Mouse (Mus musculus) kidney, postnatal 0 days (tissue): ENCODE data around the gene Vav2. TPM values are rescaled to one million over a fixed set of nuclear protein-coding genes. Genes with fewer than 3 reads are reported as not detected.

Experiments used
- ATAC-seq: fragments of 200-750 bp; cut with Nextera tagmentation; replicated peaks from 2 replicates; pipeline ENCODE4 v1.8.0; 2017; ENCODE audit warnings: low read depth, moderate number of reproducible peaks, moderate TSS enrichment, moderate library complexity; ENCODE audit not compliant: low FRiP score
- DNase-seq: peaks from one replicate; pipeline ENCODE4 v3.0.0-alpha.2; 2016; ENCODE audit warnings: low spot score
- H3K27ac ChIP-seq: fragments of 300-500 bp; sonication (generic); 2 replicates; pipeline ENCODE4 v1.5.1; 2014; ENCODE audit warnings: mild to moderate bottlenecking
- H3K27me3 ChIP-seq: fragments of 300-500 bp; sonication (generic); 2 replicates; pipeline ENCODE4 v1.6.1; 2014; ENCODE audit warnings: low read length, mixed read lengths; ENCODE audit not compliant: insufficient read depth
- H3K36me3 ChIP-seq: fragments of 300-500 bp; sonication (generic); 2 replicates; pipeline ENCODE4 v1.6.1; 2014; ENCODE audit warnings: low read length, mixed read lengths; ENCODE audit not compliant: insufficient read depth
- H3K4me1 ChIP-seq: fragments of 300-500 bp; sonication (generic); replicated peaks from 2 replicates; pipeline ENCODE4 v1.6.1; 2014; ENCODE audit warnings: antibody characterized with exemption, low read length, mixed read lengths; ENCODE audit not compliant: insufficient read depth
- H3K4me2 ChIP-seq: fragments of 300-500 bp; sonication (generic); 2 replicates; pipeline ENCODE4 v1.6.1; 2014; ENCODE audit warnings: mild to moderate bottlenecking, low read length, moderate library complexity, mixed read lengths
- H3K4me3 ChIP-seq: fragments of 300-500 bp; sonication (generic); replicated peaks from 2 replicates; pipeline ENCODE4 v1.5.1; 2014; ENCODE audit warnings: low read depth, low read length
- H3K9ac ChIP-seq: fragments of 300-500 bp; sonication (generic); 2 replicates; pipeline ENCODE4 v1.6.1; 2014; ENCODE audit warnings: low read depth, low read length
- H3K9me3 ChIP-seq: fragments of 300-500 bp; sonication (generic); replicated peaks from 2 replicates; pipeline ENCODE4 v1.6.1; 2016; ENCODE audit warnings: low read length, inconsistent platforms, mixed read lengths
- CTCF ChIP-seq: IDR thresholded peaks from 2 replicates; pipeline ENCODE4 v1.5.1; 2016; ENCODE audit warnings: antibody characterized with exemption, low read depth, mild to moderate bottlenecking, moderate library complexity
- WGBS: fragments of 180-500 bp; shearing (Covaris S2); extraction: QIAGEN DNeasy Blood & Tissue Kit; methylation state at CpG from one replicate; pipeline ENCODE4 v1.1.7; 2014; 5-methylcytosine and 5-hydroxymethylcytosine counted together
- polyA plus RNA-seq: library from polyadenylated mRNA; unstranded; fragments of >200 nt; fragmentation: Nextera tagmentation; extraction: Ambion mirVana; gene quantifications from 2 replicates; pipeline ENCODE4 v1.2.1, GENCODE M21; 2015

Vav2 gene
- polyA plus RNA-seq, 1 experiment from 2014 or later = 4.7 TPM

GRCm38 (mm10) chr2:27430621-27431020 lies 3.8 kb upstream of the Vav2 start:
- no peak for TF ChIP-seq CTCF
- no peaks in the 10 kb centered on the region for H3K9me3 ChIP-seq
- no peak overlapping the region for H3K4me3 ChIP-seq
- no peaks in the 10 kb centered on the region for H3K27me3 ChIP-seq
- H3K36me3 ChIP-seq = no peaks in the 10 kb centered on the region
- DNase-seq (no peak), ATAC-seq (no peak)
- H3K4me1 ChIP-seq = 0 out of 2 replicates have a peak, but pooled peaks cover 7% of the 10 kb centered on the region
- no peak overlapping the region for H3K4me2 ChIP-seq
- no peak overlapping the region for H3K27ac ChIP-seq
- WGBS = 93% methylated on average over 7 of the region's 7 CpGs
- H3K9ac ChIP-seq = no peak overlapping the region

GRCm38 (mm10) chr2:27428071-27428470 lies 1.2 kb upstream of the Vav2 start:
- DNase-seq = peak; percentile 92
- H3K4me2 ChIP-seq = no peak overlapping the region
- no peak overlapping the region for H3K4me3 ChIP-seq
- WGBS = 0% methylated on average over 4 of the region's 4 CpGs
- TF ChIP-seq CTCF = peak; percentile 99
- no peak overlapping the region for H3K9ac ChIP-seq
- H3K27me3 ChIP-seq = no peaks in the 10 kb centered on the region
- H3K36me3 ChIP-seq = no peaks in the 10 kb centered on the region
- H3K4me1 ChIP-seq = 0 out of 2 replicates have a peak, but pooled peaks cover 11% of the 10 kb centered on the region
- ATAC-seq = no peak
- no peak overlapping the region for H3K27ac ChIP-seq
- H3K9me3 ChIP-seq = no peaks in the 10 kb centered on the region

- H3K4me3 ChIP-seq = peak overlapping the region; percentile 77
- no peaks in the 10 kb centered on the region for H3K36me3 ChIP-seq
- H3K27me3 ChIP-seq = no peaks in the 10 kb centered on the region
- H3K9ac ChIP-seq = peak overlapping the region; percentile 80
- no peaks in the 10 kb centered on the region for H3K9me3 ChIP-seq
- peak overlapping the region; percentile 82 for H3K27ac ChIP-seq
- ATAC-seq (peak; percentile 37), DNase-seq (no peak)
- 0 out of 2 replicates have a peak, but pooled peaks cover 15% of the 10 kb centered on the region for H3K4me1 ChIP-seq
- under 1% methylated on average over 64 of the region's 64 CpGs for WGBS
- H3K4me2 ChIP-seq = peak overlapping the region; percentile 87
- TF ChIP-seq CTCF = no peak
Observed at GRCm38 (mm10) chr2:27426406-27426854, 403 bp downstream of the Vav2 start.

- Histone ChIP-seq H3K4me1 (0 out of 2 replicates have a peak, but pooled peaks cover 15% of the 10 kb centered on the region), H3K4me3 (peak overlapping the region; percentile 77), H3K27ac (peak overlapping the region; percentile 82), H3K4me2 (peak overlapping the region; percentile 87), H3K9me3 (no peaks in the 10 kb centered on the region), H3K36me3 (no peaks in the 10 kb centered on the region), H3K9ac (peak overlapping the region; percentile 80), H3K27me3 (no peaks in the 10 kb centered on the region)
- ATAC-seq (peak; percentile 29), DNase-seq (peak; percentile 58)
- under 1% methylated on average over 59 of the region's 60 CpGs for WGBS
- TF ChIP-seq CTCF = no peak
Observed at GRCm38 (mm10) chr2:27425751-27426405, 955 bp downstream of the Vav2 start.

GRCm38 (mm10) chr2:27425161-27425611 lies 1.6 kb downstream of the Vav2 start:
- under 1% methylated on average over 20 of the region's 20 CpGs for WGBS

GRCm38 (mm10) chr2:27423596-27423995 lies 3.2 kb downstream of the Vav2 start:
- Histone ChIP-seq H3K9me3 (no peaks in the 10 kb centered on the region), H3K36me3 (no peaks in the 10 kb centered on the region), H3K9ac (no peak overlapping the region), H3K4me1 (peaks cover 23% of the 10 kb centered on the region; the same call in 1 of the 2 replicates), H3K27me3 (no peaks in the 10 kb centered on the region), H3K4me2 (peak overlapping the region; percentile 14; the same call in 1 of the 2 replicates), H3K27ac (0 out of 2 replicates have a peak overlapping the region, but pooled peaks have one; percentile 2), H3K4me3 (no peak overlapping the region)
- ATAC-seq (no peak), DNase-seq (peak; percentile 81)
- WGBS = 62% methylated on average over 7 of the region's 7 CpGs
- no peak for TF ChIP-seq CTCF

More at GRCm38 (mm10) chr2:27425161-27425611, 1.6 kb downstream of the Vav2 start:
- DNase-seq (peak; percentile 78), ATAC-seq (no peak)
- H3K4me3 ChIP-seq = peak overlapping the region; percentile 77
- no peaks in the 10 kb centered on the region for H3K36me3 ChIP-seq
- H3K9me3 ChIP-seq = no peaks in the 10 kb centered on the region
- H3K9ac ChIP-seq = peak overlapping the region; percentile 80; the same call in 1 of the 2 replicates
- no peaks in the 10 kb centered on the region for H3K27me3 ChIP-seq
- peak overlapping the region; percentile 82 for H3K27ac ChIP-seq
- H3K4me1 ChIP-seq = 0 out of 2 replicates have a peak, but pooled peaks cover 15% of the 10 kb centered on the region
- H3K4me2 ChIP-seq = peak overlapping the region; percentile 87
- no peak for TF ChIP-seq CTCF
